16 mouse cellular contexts compared by ENCODE assay signal in the genomic region with DNA sequence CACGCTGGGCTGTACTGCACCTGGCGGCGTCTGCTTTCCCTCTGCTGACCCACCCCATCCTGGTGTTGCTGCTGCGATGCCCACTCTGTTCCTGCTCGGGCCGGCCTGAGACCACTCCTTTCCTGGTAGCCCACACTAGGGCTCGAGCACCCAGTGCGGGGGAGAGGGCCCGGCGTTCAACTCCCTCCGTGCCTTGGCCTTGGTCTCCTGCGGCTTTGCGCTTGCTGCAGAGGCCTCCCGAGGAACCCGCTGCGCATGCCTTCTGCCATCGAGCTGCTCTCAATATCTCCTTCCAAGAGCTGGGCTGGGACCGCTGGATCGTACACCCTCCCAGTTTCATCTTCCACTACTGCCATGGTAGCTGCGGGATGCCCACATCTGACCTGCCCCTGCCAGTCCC. TPM values are rescaled to one million over a fixed set of nuclear protein-coding genes. Genes with fewer than 3 reads are reported as not detected.
DNase-seq lines count a peak whose midpoint lies in the region; ATAC-seq lines count a peak whose summit lies in the region.
"Had no signal": no experiment of that assay in that cellular context is flagged by ENCODE, and none has a peak within 500 bp of the region (broad histone marks: within the 10 kb centered on the region; RNA-seq: fewer than 3 reads in every experiment).

No protein-coding gene starts in this region.

- no peaks in the 10 kb centered on the region for H3K9me3 ChIP-seq in heart, embryonic 16.5 days (replicated peaks; ENCODE audit: control insufficient read depth, low read length)
- no peaks in the 10 kb centered on the region for H3K9me3 ChIP-seq in midbrain, embryonic 11.5 days (ENCODE audit: control insufficient read depth, low read length)
- H3K9me3 ChIP-seq in midbrain, embryonic 14.5 days (ENCODE audit: control insufficient read depth, low read length): no peaks in the 10 kb centered on the region
- H3K9me3 ChIP-seq: embryonic facial prominence, embryonic 13.5 days; neural tube, embryonic 15.5 days had no signal

- no peaks in the 10 kb centered on the region for H3K36me3 ChIP-seq in heart, embryonic 16.5 days (ENCODE audit: control insufficient read depth, insufficient read depth)
- no peaks in the 10 kb centered on the region for H3K36me3 ChIP-seq in midbrain, embryonic 11.5 days (ENCODE audit: control insufficient read depth, insufficient read depth, low read length)
- no peaks in the 10 kb centered on the region for H3K36me3 ChIP-seq in midbrain, embryonic 14.5 days (ENCODE audit: control insufficient read depth, insufficient read depth, low read length)
- H3K36me3 ChIP-seq: embryonic facial prominence, embryonic 13.5 days; neural tube, embryonic 15.5 days had no signal

- DNase-seq in adrenal gland, adult 2 months: peak; percentile 41
- DNase-seq in adrenal gland, adult 8-10 months: no peak
- DNase-seq in heart, adult 11 months: no peak
- peak; percentile 44 for DNase-seq in midbrain, embryonic 11.5 days (ENCODE audit: low spot score, missing footprints)
- DNase-seq in midbrain, embryonic 14.5 days: no peak
- DNase-seq in testis, postnatal 10 days (ENCODE audit: low spot score): peak; percentile 77
- DNase-seq in cerebellum, postnatal 4 days (ENCODE audit: low spot score in 2 of 2): no peak
- DNase-seq: cerebellum, adult 11 months; gastrocnemius, postnatal 14 days; kidney, postnatal 4 days; lung, postnatal 14 days had no signal

- H3K27ac ChIP-seq in heart, embryonic 16.5 days (ENCODE audit: low read length): peak overlapping the region; percentile 95
- H3K27ac ChIP-seq in midbrain, embryonic 11.5 days (ENCODE audit: low read depth, low read length): no peak overlapping the region
- H3K27ac ChIP-seq in midbrain, embryonic 14.5 days (replicated peaks; ENCODE audit: low read depth, low read length): no peak overlapping the region
- H3K27ac ChIP-seq: embryonic facial prominence, embryonic 13.5 days; neural tube, embryonic 15.5 days had no signal

- H3K4me1 ChIP-seq in heart, embryonic 16.5 days (ENCODE audit: control insufficient read depth, insufficient read depth, low read length): peaks cover 43% of the 10 kb centered on the region
- H3K4me1 ChIP-seq in midbrain, embryonic 11.5 days (ENCODE audit: control insufficient read depth, insufficient read depth, low read length): peaks cover 4% of the 10 kb centered on the region
- H3K4me1 ChIP-seq in midbrain, embryonic 14.5 days (ENCODE audit: control insufficient read depth, insufficient read depth, low read length): peaks cover 14% of the 10 kb centered on the region

- peak overlapping the region; percentile 29; the same call in 1 of the 2 replicates for H3K9ac ChIP-seq in heart, embryonic 16.5 days (ENCODE audit: low read length)
- H3K9ac ChIP-seq in midbrain, embryonic 11.5 days (ENCODE audit: low read length): no peak overlapping the region
- H3K9ac ChIP-seq in midbrain, embryonic 14.5 days (replicated peaks; ENCODE audit: low read length): no peak overlapping the region
- H3K9ac ChIP-seq: embryonic facial prominence, embryonic 13.5 days; neural tube, embryonic 15.5 days had no signal

- no peaks in the 10 kb centered on the region for H3K27me3 ChIP-seq in heart, embryonic 16.5 days (ENCODE audit: control insufficient read depth, insufficient read depth, low read length)
- H3K27me3 ChIP-seq in midbrain, embryonic 11.5 days (ENCODE audit: control insufficient read depth, insufficient read depth, low read length): peaks cover 3% of the 10 kb centered on the region; the same call in 1 of the 2 replicates
- no peaks in the 10 kb centered on the region for H3K27me3 ChIP-seq in midbrain, embryonic 14.5 days (ENCODE audit: control insufficient read depth, insufficient read depth, low read length)
- H3K27me3 ChIP-seq: embryonic facial prominence, embryonic 13.5 days had no signal

- no peak overlapping the region; the same call in 1 of the 2 replicates for H3K4me2 ChIP-seq in heart, embryonic 16.5 days (ENCODE audit: low read depth, low read length)
- H3K4me2 ChIP-seq in midbrain, embryonic 11.5 days: no peak overlapping the region
- no peak overlapping the region for H3K4me2 ChIP-seq in midbrain, embryonic 14.5 days (ENCODE audit: low read length)
- H3K4me2 ChIP-seq: embryonic facial prominence, embryonic 13.5 days; liver, embryonic 11.5 days; neural tube, embryonic 15.5 days had no signal

- 53% methylated on average over 20 of the region's 20 CpGs for WGBS in heart, embryonic 16.5 days
- 49% methylated on average over 17 of the region's 20 CpGs for WGBS in midbrain, embryonic 11.5 days
- 48% methylated on average over 20 of the region's 20 CpGs for WGBS in midbrain, embryonic 14.5 days

- H3K4me3 ChIP-seq in heart, embryonic 16.5 days (ENCODE audit: low read length): no peak overlapping the region
- H3K4me3 ChIP-seq in midbrain, embryonic 11.5 days (ENCODE audit: low read depth, low read length): no peak overlapping the region
- H3K4me3 ChIP-seq in midbrain, embryonic 14.5 days (replicated peaks; ENCODE audit: low read depth, low read length): no peak overlapping the region
- H3K4me3 ChIP-seq: embryonic facial prominence, embryonic 13.5 days; neural tube, embryonic 15.5 days had no signal

- ATAC-seq in heart, embryonic 16.5 days (replicated peaks; ENCODE audit: extremely low read depth, insufficient read depth, low FRiP score): no peak
- ATAC-seq in midbrain, embryonic 11.5 days (ENCODE audit: low FRiP score): no peak
- no peak for ATAC-seq in midbrain, embryonic 14.5 days (ENCODE audit: low FRiP score, low TSS enrichment)

RNA-seq across cellular contexts. Expression of a gene that starts 2.7 kb away (rescaled TPM):
- total RNA-seq in adrenal gland, adult 2 months (2021): 10 to 100 TPM; 15.0 to 38.5 TPM
- polyA plus RNA-seq in adrenal gland, adult 2 months (2012; rRNA removed): 193 and 227 TPM in 2 replicates
- total RNA-seq in adrenal gland, adult 8-10 months (2022): 10 to 100 TPM; 22.8 to 56.9 (median 34.3) TPM
- 4.1 and 5.5 TPM in 2 replicates for polyA plus RNA-seq in heart, embryonic 16.5 days (2015; fragmentation: Nextera tagmentation; extraction: Ambion mirVana)
- 1.3 and 1.6 TPM in 2 replicates for polyA plus RNA-seq in midbrain, embryonic 11.5 days (2014; fragmentation: Nextera tagmentation; extraction: Ambion mirVana)
- polyA plus RNA-seq in midbrain, embryonic 14.5 days (2014; fragmentation: Nextera tagmentation; extraction: Ambion mirVana): 9.3 and 16.8 TPM in 2 replicates

RNA-seq across cellular contexts. Expression of a gene that starts 3.3 kb away (rescaled TPM):
- 10 to 100 TPM; 35.9 to 56.6 TPM for total RNA-seq in adrenal gland, adult 2 months (2021)
- polyA plus RNA-seq in adrenal gland, adult 2 months (2012; rRNA removed): 81.5 and 101 TPM in 2 replicates
- total RNA-seq in adrenal gland, adult 8-10 months (2022): 100 to 1,000 TPM in 1 of 4 experiments, 10 to 100 TPM in 3; 71.0 to 109 (median 87.5) TPM
- polyA plus RNA-seq in heart, embryonic 16.5 days (2015; fragmentation: Nextera tagmentation; extraction: Ambion mirVana): 83.9 and 94.2 TPM in 2 replicates
- 31.0 and 33.2 TPM in 2 replicates for polyA plus RNA-seq in midbrain, embryonic 11.5 days (2014; fragmentation: Nextera tagmentation; extraction: Ambion mirVana)
- polyA plus RNA-seq in midbrain, embryonic 14.5 days (2014; fragmentation: Nextera tagmentation; extraction: Ambion mirVana): 22.0 and 24.1 TPM in 2 replicates

RNA-seq across cellular contexts. Expression of a gene that starts 11.7 kb away (rescaled TPM):
- total RNA-seq in adrenal gland, adult 2 months (2021): 10 to 100 TPM; 16.6 to 19.3 TPM
- 59.5 and 66.7 TPM in 2 replicates for polyA plus RNA-seq in adrenal gland, adult 2 months (2012; rRNA removed)
- total RNA-seq in adrenal gland, adult 8-10 months (2022): 10 to 100 TPM; 19.1 to 34.9 (median 31.3) TPM
- polyA plus RNA-seq in heart, embryonic 16.5 days (2015; fragmentation: Nextera tagmentation; extraction: Ambion mirVana): 14.3 and 14.7 TPM in 2 replicates
- 12.3 and 15.7 TPM in 2 replicates for polyA plus RNA-seq in midbrain, embryonic 11.5 days (2014; fragmentation: Nextera tagmentation; extraction: Ambion mirVana)
- 15.7 and 21.0 TPM in 2 replicates for polyA plus RNA-seq in midbrain, embryonic 14.5 days (2014; fragmentation: Nextera tagmentation; extraction: Ambion mirVana)

RNA-seq across cellular contexts. Expression of a gene that starts 30.3 kb away (rescaled TPM):
- 1 to 10 TPM; 2.5 to 2.8 TPM for total RNA-seq in adrenal gland, adult 2 months (2021)
- polyA plus RNA-seq in adrenal gland, adult 2 months (2012; rRNA removed): 15.0 and 17.4 TPM in 2 replicates
- total RNA-seq in adrenal gland, adult 8-10 months (2022): 1 to 10 TPM; 2.5 to 5.8 (median 3.0) TPM
- 0.60 and 0.69 TPM in 2 replicates for polyA plus RNA-seq in heart, embryonic 16.5 days (2015; fragmentation: Nextera tagmentation; extraction: Ambion mirVana)
- polyA plus RNA-seq in midbrain, embryonic 11.5 days (2014; fragmentation: Nextera tagmentation; extraction: Ambion mirVana): 11.6 and 13.0 TPM in 2 replicates
- 42.9 and 55.9 TPM in 2 replicates for polyA plus RNA-seq in midbrain, embryonic 14.5 days (2014; fragmentation: Nextera tagmentation; extraction: Ambion mirVana)
- total RNA-seq: megakaryocyte-erythroid progenitor cell, adult 5-6 weeks had no signal

RNA-seq across cellular contexts. Expression of a gene that starts 30.5 kb away (rescaled TPM):
- total RNA-seq in adrenal gland, adult 2 months (2021): 10 to 100 TPM; 50.9 to 57.8 TPM
- 250 and 268 TPM in 2 replicates for polyA plus RNA-seq in adrenal gland, adult 2 months (2012; rRNA removed)
- total RNA-seq in adrenal gland, adult 8-10 months (2022): 10 to 100 TPM; 56.6 to 72.7 (median 67.0) TPM
- polyA plus RNA-seq in heart, embryonic 16.5 days (2015; fragmentation: Nextera tagmentation; extraction: Ambion mirVana): 23.9 and 27.0 TPM in 2 replicates
- 15.2 and 20.8 TPM in 2 replicates for polyA plus RNA-seq in midbrain, embryonic 11.5 days (2014; fragmentation: Nextera tagmentation; extraction: Ambion mirVana)
- 39.7 and 44.2 TPM in 2 replicates for polyA plus RNA-seq in midbrain, embryonic 14.5 days (2014; fragmentation: Nextera tagmentation; extraction: Ambion mirVana)

Comparison
In these comparisons a context has a peak if more than half of its experiments do, and no peak if none do; other contexts are left out.
1. DNase-seq: peak in adrenal gland, adult 2 months (single experiment), midbrain, embryonic 11.5 days (single experiment) and testis, postnatal 10 days (single experiment); none in adrenal gland, adult 8-10 months (single experiment), heart, adult 11 months (single experiment), midbrain, embryonic 14.5 days (single experiment) and cerebellum, postnatal 4 days (0 of 2).
2. RNA of a gene that starts 2.7 kb away (polyA plus RNA-seq): 193 to 227 TPM in adrenal gland, adult 2 months; 9.3 to 16.8 TPM in midbrain, embryonic 14.5 days, 4.1 to 5.5 TPM in heart, embryonic 16.5 days and 1.3 to 1.6 TPM in midbrain, embryonic 11.5 days; every median in the first group is over 10 times any median in the second.